Mouse (Mus musculus): Measurements from ENCODE around the gene Git1. TPM values are rescaled to one million over a fixed set of nuclear protein-coding genes. Genes with fewer than 3 reads are reported as not detected.

The Git1 gene
- total and polyA plus RNA-seq, 3 experiments: 8.8 to 57.8 (median 28.9) TPM

- no peak overlapping the region for H3K4me2 ChIP-seq (ENCODE audit: insufficient read depth, low read depth, poor library complexity, severe bottlenecking)
- TF ChIP-seq NELFE (IDR thresholded peaks at IDR 0.05; ENCODE audit: low read depth, low read length): no peak
- no peak for TF ChIP-seq POLR2AphosphoS2 (IDR thresholded peaks at IDR 0.05; ENCODE audit: low read depth, low read length)
- H3K27me3 ChIP-seq (replicated peaks): peaks cover 29% of the 10 kb centered on the region
- dilution Hi-C loops (cut with MboI; ENCODE audit: extremely low pct_ligation_motif_present, extremely low pct_unique_long_range_greater_than_20kb, low sequenced_read_pairs) (no loop called here), in situ Hi-C loops (cut with MboI; ENCODE audit: low pct_ligation_motif_present, low pct_unique_long_range_greater_than_20kb, low sequenced_read_pairs) (no loop called here)
- DNase-seq (ENCODE audit: extremely low read depth): no peak
- H3K9me3 ChIP-seq (replicated peaks; ENCODE audit: low read length): no peaks in the 10 kb centered on the region
- peaks cover 0 to 7% of the 10 kb centered on the region in 2 experiments; a peak in 1 of 4 replicates for H3K4me1 ChIP-seq (ENCODE audit: control insufficient read depth in 1 of 2, insufficient read depth in 2 of 2)
- no peak overlapping the region for H3K9ac ChIP-seq (ENCODE audit: insufficient read depth, low read depth)
- H3K79me2 ChIP-seq (replicated peaks; ENCODE audit: control insufficient read depth, extremely low read depth, insufficient read depth, poor library complexity, severe bottlenecking): no peaks in the 10 kb centered on the region
- no peak overlapping the region for H3K4me3 ChIP-seq (replicated peaks in 1 of 3; ENCODE audit: low read depth in 2 of 3, low read length in 2 of 3, poor library complexity in 1 of 3)
- no peak overlapping the region for H3K27ac ChIP-seq (ENCODE audit: insufficient read depth, low read depth)
- no peaks in the 10 kb centered on the region for H3K36me3 ChIP-seq (replicated peaks in 1 of 2; ENCODE audit: control insufficient read depth in 1 of 2, insufficient read depth in 1 of 2, low read length in 1 of 2)
These were observed 9.7 kb upstream of the Git1 start for GRCm38 (mm10) chr11:77483510-77484255.

DNA sequence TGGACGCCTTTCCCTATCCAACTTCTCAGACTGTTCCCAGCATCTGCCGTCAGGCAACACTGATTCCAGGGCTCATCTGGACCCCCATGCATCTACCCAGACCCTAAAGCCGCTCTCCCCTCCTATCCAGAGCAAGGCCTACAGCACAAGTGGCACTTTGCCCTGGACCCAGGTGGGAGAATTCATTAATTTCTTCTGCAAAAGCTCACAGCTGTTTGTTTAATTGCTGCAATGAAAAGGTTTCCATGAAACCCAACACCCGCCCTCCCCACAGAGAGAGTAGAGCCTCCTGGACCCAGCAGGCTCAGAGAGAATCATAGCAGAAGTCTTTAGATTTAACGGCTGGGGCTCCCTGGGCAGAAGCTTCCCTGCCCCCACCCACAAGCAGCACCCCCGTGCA is 8.1 kb upstream of the Git1 start:
- in situ Hi-C loops (cut with MboI; ENCODE audit: low pct_ligation_motif_present, low pct_unique_long_range_greater_than_20kb, low sequenced_read_pairs) (no loop called here), dilution Hi-C loops (cut with MboI; ENCODE audit: extremely low pct_ligation_motif_present, extremely low pct_unique_long_range_greater_than_20kb, low sequenced_read_pairs) (no loop called here)
- H3K27me3 ChIP-seq (replicated peaks): peaks cover 43% of the 10 kb centered on the region
- no peak for TF ChIP-seq MAX (IDR thresholded peaks at IDR 0.05; ENCODE audit: low read length)
- TF ChIP-seq ZC3H11A (IDR thresholded peaks at IDR 0.05; ENCODE audit: low read depth, low read length): no peak
- TF ChIP-seq IRF4 (IDR thresholded peaks at IDR 0.05; ENCODE audit: low read depth, low read length): no peak
- TF ChIP-seq MXI1 (IDR thresholded peaks at IDR 0.05; ENCODE audit: low read depth, low read length): no peak
- no peak for TF ChIP-seq PAX5 (IDR thresholded peaks at IDR 0.05; ENCODE audit: low read length)
- no peak for TF ChIP-seq JUN (IDR thresholded peaks at IDR 0.05; ENCODE audit: insufficient read depth, low read depth, low read length)
- no peak for TF ChIP-seq CTCF (conservative IDR thresholded peaks at IDR 0.05 in 1 of 2, IDR thresholded peaks at IDR 0.05 in 1 of 2; ENCODE audit: low read depth in 2 of 2, low read length in 2 of 2)
- no peak for TF ChIP-seq MAFK (IDR thresholded peaks at IDR 0.05; ENCODE audit: insufficient replicate concordance, low read length)
- no peak overlapping the region for H3K9ac ChIP-seq (ENCODE audit: insufficient read depth, low read depth)
- no peaks in the 10 kb centered on the region for H3K36me3 ChIP-seq (replicated peaks in 1 of 2; ENCODE audit: control insufficient read depth in 1 of 2, insufficient read depth in 1 of 2, low read length in 1 of 2)
- no peaks in the 10 kb centered on the region for H3K79me2 ChIP-seq (replicated peaks; ENCODE audit: control insufficient read depth, extremely low read depth, insufficient read depth, poor library complexity, severe bottlenecking)
- no peak overlapping the region for H3K4me2 ChIP-seq (ENCODE audit: insufficient read depth, low read depth, poor library complexity, severe bottlenecking)
- H3K9me3 ChIP-seq (replicated peaks; ENCODE audit: low read length): no peaks in the 10 kb centered on the region
- no peak overlapping the region for H3K27ac ChIP-seq (ENCODE audit: insufficient read depth, low read depth)
- H3K4me1 ChIP-seq (ENCODE audit: control insufficient read depth in 1 of 2, insufficient read depth in 2 of 2): peaks cover 6 to 17% of the 10 kb centered on the region in 2 experiments; a peak in 3 of 4 replicates
- no peak for DNase-seq (ENCODE audit: extremely low read depth)
- H3K4me3 ChIP-seq (replicated peaks in 1 of 3; ENCODE audit: low read depth in 2 of 3, low read length in 2 of 3, poor library complexity in 1 of 3): no peak overlapping the region

DNA sequence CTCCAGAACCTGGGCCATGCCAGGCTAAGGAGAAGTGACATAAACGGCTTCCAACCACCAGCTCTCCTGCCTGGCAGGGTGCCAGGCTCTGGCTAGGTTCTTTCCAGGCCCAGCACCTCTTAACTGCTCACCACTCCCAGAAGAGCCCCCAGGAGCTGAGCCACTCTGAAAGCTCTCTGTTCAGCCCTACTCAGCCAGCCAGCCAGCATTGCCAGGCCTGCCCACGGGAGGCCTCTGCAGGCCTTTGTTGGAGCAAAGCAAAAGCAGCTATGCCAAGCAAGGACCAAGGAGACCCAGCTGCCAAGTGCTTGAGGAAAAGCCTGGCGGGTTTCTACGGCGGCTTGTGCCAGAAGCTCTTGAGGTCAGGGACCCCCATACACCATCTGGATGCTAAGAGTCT is 6.6 kb upstream of the Git1 start:
- dilution Hi-C loops (cut with MboI; ENCODE audit: extremely low pct_ligation_motif_present, extremely low pct_unique_long_range_greater_than_20kb, low sequenced_read_pairs) (no loop called here), in situ Hi-C loops (cut with MboI; ENCODE audit: low pct_ligation_motif_present, low pct_unique_long_range_greater_than_20kb, low sequenced_read_pairs) (no loop called here)
- H3K4me2 ChIP-seq (ENCODE audit: insufficient read depth, low read depth, poor library complexity, severe bottlenecking): no peak overlapping the region
- H3K79me2 ChIP-seq (replicated peaks; ENCODE audit: control insufficient read depth, extremely low read depth, insufficient read depth, poor library complexity, severe bottlenecking): no peaks in the 10 kb centered on the region
- TF ChIP-seq MYC (IDR thresholded peaks at IDR 0.05; ENCODE audit: low read depth, low read length) (no peak), POLR2A (IDR thresholded peaks at IDR 0.05; ENCODE audit: low read depth, low read length) (no peak), CHD2 (IDR thresholded peaks at IDR 0.05; ENCODE audit: low read length) (no peak), JUN (IDR thresholded peaks at IDR 0.05; ENCODE audit: insufficient read depth, low read depth, low read length) (no peak), BHLHE40 (IDR thresholded peaks at IDR 0.05; ENCODE audit: low read depth, low read length) (no peak), EP300 (IDR thresholded peaks at IDR 0.05; ENCODE audit: low read length) (no peak), USF1 (IDR thresholded peaks at IDR 0.05; ENCODE audit: low read depth, low read length) (no peak), RAD21 (IDR thresholded peaks at IDR 0.05; ENCODE audit: low read depth, low read length) (no peak)
- H3K27ac ChIP-seq (ENCODE audit: insufficient read depth, low read depth): no peak overlapping the region
- H3K9me3 ChIP-seq (replicated peaks; ENCODE audit: low read length): no peaks in the 10 kb centered on the region
- no peaks in the 10 kb centered on the region for H3K36me3 ChIP-seq (replicated peaks in 1 of 2; ENCODE audit: control insufficient read depth in 1 of 2, insufficient read depth in 1 of 2, low read length in 1 of 2)
- no peak for DNase-seq (ENCODE audit: extremely low read depth)
- peaks cover 6 to 33% of the 10 kb centered on the region in 2 experiments; a peak in 3 of 4 replicates for H3K4me1 ChIP-seq (ENCODE audit: control insufficient read depth in 1 of 2, insufficient read depth in 2 of 2)
- peaks cover 49% of the 10 kb centered on the region for H3K27me3 ChIP-seq (replicated peaks)
- H3K9ac ChIP-seq (ENCODE audit: insufficient read depth, low read depth): no peak overlapping the region
- H3K4me3 ChIP-seq (replicated peaks in 1 of 3; ENCODE audit: low read depth in 2 of 3, low read length in 2 of 3, poor library complexity in 1 of 3): no peak overlapping the region

Measured in CH12.LX (cell line).